Mouse (Mus musculus) erythroblast, embryonic 14.5 days (primary cell): ENCODE results near the gene Mrpl42.

ENCODE experiments used
- GATA1 ChIP-seq: IDR thresholded peaks from 2 replicates; pipeline ENCODE4 v1.6.1; 2012; ENCODE audit warnings: low read length, inconsistent platforms, mixed read lengths
- TAL1 ChIP-seq: IDR thresholded peaks from 3 replicates; pipeline ENCODE4 v1.6.1; 2012; ENCODE audit warnings: low read length, inconsistent platforms, mixed read lengths

DNA sequence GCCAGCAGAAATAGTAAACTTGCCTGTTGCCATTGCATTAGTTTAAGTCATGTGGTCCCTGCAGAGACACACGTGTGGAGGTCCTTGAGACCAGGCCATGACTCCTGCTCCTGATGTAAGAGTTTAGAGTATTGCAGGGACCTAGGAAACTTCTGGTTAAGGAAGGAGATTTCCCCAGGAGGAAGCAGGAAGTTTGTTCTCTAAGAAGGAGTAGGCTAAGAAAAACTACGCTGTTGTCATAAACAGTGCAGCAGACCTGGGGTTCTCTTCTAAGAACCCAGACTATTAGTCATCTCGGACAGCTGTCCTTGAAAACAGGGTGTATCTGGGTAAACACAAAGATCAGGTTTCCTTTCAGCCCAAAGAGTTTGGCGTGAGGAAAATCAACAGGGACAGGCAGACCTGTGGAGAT is 36.2 kb downstream of the Mrpl42 start:
- TF ChIP-seq TAL1 (no peak), GATA1 (no peak)
